Mouse (Mus musculus): ENCODE results near the gene 1700014D04Rik. TPM values are rescaled to one million over a fixed set of nuclear protein-coding genes. Genes with fewer than 3 reads are reported as not detected.
"Not testable (repeated sequence)": the region's sequence is repeated elsewhere in the genome, so short reads cannot be mapped to it uniquely, and the experiment has no call there.

Gene 1700014D04Rik
- total and polyA plus RNA-seq, 3 experiments: not detected

DNA sequence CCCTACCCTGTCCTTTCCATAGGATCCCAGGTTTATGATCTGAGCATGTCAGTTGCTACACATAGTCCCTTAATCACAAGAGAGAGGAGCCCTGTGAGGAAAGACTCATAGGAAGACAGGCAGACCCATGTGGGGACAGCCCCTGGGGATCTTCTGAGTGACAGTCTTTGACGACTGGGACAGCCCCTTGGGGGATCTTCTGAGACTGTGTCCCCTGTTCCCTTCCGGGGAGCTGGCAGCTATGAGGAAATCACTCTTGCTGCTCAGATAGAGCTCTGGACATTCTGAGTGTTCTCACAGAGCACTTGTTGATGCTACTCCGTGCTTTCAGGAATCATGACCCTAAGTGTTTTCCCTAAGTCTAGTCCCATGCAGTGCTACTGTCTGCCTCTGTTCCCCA, 32.8 kb downstream of the 1700014D04Rik start (continued):
- TF ChIP-seq HCFC1 (IDR thresholded peaks at IDR 0.05; ENCODE audit: low read depth, low read length) (no peak), MAX (IDR thresholded peaks at IDR 0.05; ENCODE audit: low read length) (no peak; the same call in 1 of the 2 replicates), TCF12 (IDR thresholded peaks at IDR 0.05; ENCODE audit: low read depth, low read length) (peak; percentile 53; the same call in 1 of the 2 replicates), CHD1 (IDR thresholded peaks at IDR 0.05; ENCODE audit: low read depth, low read length) (no peak), CHD2 (IDR thresholded peaks at IDR 0.05; ENCODE audit: low read length) (no peak), USF2 (conservative IDR thresholded peaks at IDR 0.05; ENCODE audit: low read depth, low read length) (no peak)

DNA sequence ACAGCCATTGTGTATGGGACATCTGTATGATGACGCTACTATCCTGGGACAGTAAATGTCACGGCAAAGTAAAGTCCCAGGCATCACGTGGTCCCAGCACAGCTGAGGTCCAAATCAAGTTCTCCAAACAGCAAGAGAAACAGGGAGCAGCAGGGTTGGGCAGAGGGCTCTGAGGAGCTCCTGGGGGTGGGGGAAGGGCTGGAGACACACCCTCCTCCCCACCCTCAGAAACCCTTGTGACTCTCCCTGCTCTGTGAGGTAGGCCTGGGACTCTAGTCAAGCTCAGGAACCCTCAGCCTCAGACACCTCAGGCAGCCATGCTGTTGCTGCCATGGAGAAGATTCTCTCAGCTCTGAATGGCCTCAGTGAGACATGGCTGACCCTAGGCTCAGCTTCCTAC, 34.6 kb downstream of the 1700014D04Rik start, which contains the start of gene Spata31d1b:
TSS of gene Spata31d1b (plus strand) at position 301 of the 400 bp plus-strand sequence.
- DNase-seq (ENCODE audit: extremely low read depth); dilution Hi-C loops (cut with MboI; ENCODE audit: extremely low pct_ligation_motif_present, extremely low pct_unique_long_range_greater_than_20kb, low sequenced_read_pairs): not testable (repeated sequence)

DNA sequence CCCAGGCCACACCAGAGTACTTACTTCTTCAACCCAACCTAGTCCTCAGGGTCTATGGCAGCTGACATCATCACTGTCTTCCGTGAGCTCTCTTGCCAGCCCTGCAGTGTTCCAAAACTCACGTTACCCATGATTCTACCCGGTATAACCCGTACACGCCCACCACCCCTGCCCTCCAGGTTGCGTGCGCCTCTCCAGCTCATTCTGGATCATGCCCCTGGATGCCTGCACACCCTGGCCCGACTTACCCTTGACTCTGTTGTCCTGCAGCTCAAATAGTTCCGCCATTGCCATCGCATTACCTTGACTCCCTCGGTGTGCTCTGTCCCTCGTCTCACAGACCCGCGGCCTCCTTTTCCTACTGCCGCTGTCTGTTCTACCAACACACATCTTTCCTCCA, 36.3 kb downstream of the 1700014D04Rik start, which contains the start of gene Spata31d1a:
TSS of gene Spata31d1a (minus strand) at position 101 of the 400 bp plus-strand sequence.
- DNase-seq (ENCODE audit: extremely low read depth): no peak
- peaks cover 2% of the 10 kb centered on the region for H3K27me3 ChIP-seq (replicated peaks)
- in situ Hi-C loops (cut with MboI; ENCODE audit: low pct_ligation_motif_present, low pct_unique_long_range_greater_than_20kb, low sequenced_read_pairs) (no loop called here), dilution Hi-C loops (cut with MboI; ENCODE audit: extremely low pct_ligation_motif_present, extremely low pct_unique_long_range_greater_than_20kb, low sequenced_read_pairs) (no loop called here)
- H3K9me3 ChIP-seq (replicated peaks; ENCODE audit: low read length): no peaks in the 10 kb centered on the region
- H3K4me1 ChIP-seq (ENCODE audit: control insufficient read depth in 1 of 2, insufficient read depth in 2 of 2): peaks cover 15 to 23% of the 10 kb centered on the region in 2 experiments
- no peak within 1 kb of the TSS for H3K4me2 ChIP-seq (ENCODE audit: insufficient read depth, low read depth, poor library complexity, severe bottlenecking)
- H3K27ac ChIP-seq (ENCODE audit: insufficient read depth, low read depth): no peak within 1 kb of the TSS
- TF ChIP-seq ETS1 (conservative IDR thresholded peaks at IDR 0.05; ENCODE audit: low read depth, low read length) (no peak), ELF1 (IDR thresholded peaks at IDR 0.05; ENCODE audit: low read depth, low read length) (no peak), TBP (conservative IDR thresholded peaks at IDR 0.05; ENCODE audit: low read depth, low read length) (no peak), CHD2 (IDR thresholded peaks at IDR 0.05; ENCODE audit: low read length) (no peak), RAD21 (IDR thresholded peaks at IDR 0.05; ENCODE audit: low read depth, low read length) (no peak)
- H3K9ac ChIP-seq (ENCODE audit: insufficient read depth, low read depth): no peak within 1 kb of the TSS
- H3K79me2 ChIP-seq (replicated peaks; ENCODE audit: control insufficient read depth, extremely low read depth, insufficient read depth, poor library complexity, severe bottlenecking): no peaks in the 10 kb centered on the region
- no peak within 1 kb of the TSS for H3K4me3 ChIP-seq (replicated peaks in 1 of 3; ENCODE audit: low read depth in 2 of 3, low read length in 2 of 3, poor library complexity in 1 of 3)
- H3K36me3 ChIP-seq (replicated peaks in 1 of 2; ENCODE audit: control insufficient read depth in 1 of 2, insufficient read depth in 1 of 2, low read length in 1 of 2): no peaks in the 10 kb centered on the region

More for the DNA sequence above, 34.6 kb downstream of the 1700014D04Rik start, which contains the start of gene Spata31d1b:
- H3K27ac ChIP-seq (ENCODE audit: insufficient read depth, low read depth); H3K9me3 ChIP-seq (replicated peaks; ENCODE audit: low read length); H3K36me3 ChIP-seq (replicated peaks in 1 of 2; ENCODE audit: control insufficient read depth in 1 of 2, insufficient read depth in 1 of 2, low read length in 1 of 2); H3K4me2 ChIP-seq (ENCODE audit: insufficient read depth, low read depth, poor library complexity, severe bottlenecking); in situ Hi-C loops (cut with MboI; ENCODE audit: low pct_ligation_motif_present, low pct_unique_long_range_greater_than_20kb, low sequenced_read_pairs); H3K4me3 ChIP-seq (replicated peaks in 1 of 3; ENCODE audit: low read depth in 2 of 3, low read length in 2 of 3, poor library complexity in 1 of 3); H3K79me2 ChIP-seq (replicated peaks; ENCODE audit: control insufficient read depth, extremely low read depth, insufficient read depth, poor library complexity, severe bottlenecking); H3K27me3 ChIP-seq (replicated peaks); H3K9ac ChIP-seq (ENCODE audit: insufficient read depth, low read depth): not testable (repeated sequence)
- peaks cover 15 to 25% of the 10 kb centered on the region in 2 experiments for H3K4me1 ChIP-seq (ENCODE audit: control insufficient read depth in 1 of 2, insufficient read depth in 2 of 2)

DNA sequence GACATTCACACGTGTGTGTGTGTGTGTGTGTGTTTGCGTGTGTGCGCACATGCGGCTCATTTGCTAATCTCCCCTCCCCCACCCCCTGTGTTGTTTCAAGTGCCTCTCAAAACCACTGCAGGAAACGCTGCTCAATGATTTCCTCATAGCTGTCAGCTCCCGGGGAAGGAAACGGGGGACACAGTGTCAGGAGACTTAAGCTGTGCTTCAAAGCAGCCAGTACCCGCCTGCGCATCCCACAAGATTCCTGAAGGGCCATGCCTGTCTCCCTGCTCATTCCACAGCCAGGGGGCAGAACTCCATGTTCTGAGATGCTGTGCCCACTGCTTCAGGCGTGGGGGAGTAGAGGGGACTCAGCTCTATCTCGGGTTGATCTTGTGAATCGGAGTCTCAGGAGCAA, 42.0 kb downstream of the 1700014D04Rik start:
- dilution Hi-C loops (cut with MboI; ENCODE audit: extremely low pct_ligation_motif_present, extremely low pct_unique_long_range_greater_than_20kb, low sequenced_read_pairs): no loop called here
- peaks cover 17% of the 10 kb centered on the region for H3K27me3 ChIP-seq (replicated peaks)
- H3K4me3 ChIP-seq (replicated peaks in 1 of 3; ENCODE audit: low read depth in 2 of 3, low read length in 2 of 3, poor library complexity in 1 of 3): no peak overlapping the region
- in situ Hi-C loops (cut with MboI; ENCODE audit: low pct_ligation_motif_present, low pct_unique_long_range_greater_than_20kb, low sequenced_read_pairs): no loop called here
- H3K27ac ChIP-seq (ENCODE audit: insufficient read depth, low read depth): no peak overlapping the region
- H3K9me3 ChIP-seq (replicated peaks; ENCODE audit: low read length): no peaks in the 10 kb centered on the region
- H3K9ac ChIP-seq (ENCODE audit: insufficient read depth, low read depth): no peak overlapping the region
- no peaks in the 10 kb centered on the region for H3K36me3 ChIP-seq (replicated peaks in 1 of 2; ENCODE audit: control insufficient read depth in 1 of 2, insufficient read depth in 1 of 2, low read length in 1 of 2)
- no peaks in the 10 kb centered on the region for H3K79me2 ChIP-seq (replicated peaks; ENCODE audit: control insufficient read depth, extremely low read depth, insufficient read depth, poor library complexity, severe bottlenecking)
- TF ChIP-seq SIN3A (IDR thresholded peaks at IDR 0.05; ENCODE audit: low read length): no peak
- no peak for TF ChIP-seq JUN (IDR thresholded peaks at IDR 0.05; ENCODE audit: insufficient read depth, low read depth, low read length)
- TF ChIP-seq TBP (conservative IDR thresholded peaks at IDR 0.05; ENCODE audit: low read depth, low read length): no peak
- no peak for TF ChIP-seq KAT2A (IDR thresholded peaks at IDR 0.05; ENCODE audit: insufficient replicate concordance, low read length)
- peak; percentile 44; the same call in 1 of the 2 replicates for TF ChIP-seq BHLHE40 (IDR thresholded peaks at IDR 0.05; ENCODE audit: low read depth, low read length)
- TF ChIP-seq PAX5 (IDR thresholded peaks at IDR 0.05; ENCODE audit: low read length): no peak
- TF ChIP-seq CHD2 (IDR thresholded peaks at IDR 0.05; ENCODE audit: low read length): 0 out of 2 replicates have a peak, but pooled peaks have one; percentile 41
- no peak for TF ChIP-seq MAFK (IDR thresholded peaks at IDR 0.05; ENCODE audit: insufficient replicate concordance, low read length)
- no peak for TF ChIP-seq RCOR1 (conservative IDR thresholded peaks at IDR 0.05; ENCODE audit: low read depth, low read length)
- H3K4me1 ChIP-seq (ENCODE audit: control insufficient read depth in 1 of 2, insufficient read depth in 2 of 2): peaks cover 3 to 6% of the 10 kb centered on the region in 2 experiments; a peak in 3 of 4 replicates
- no peak for DNase-seq (ENCODE audit: extremely low read depth)
- H3K4me2 ChIP-seq (ENCODE audit: insufficient read depth, low read depth, poor library complexity, severe bottlenecking): no peak overlapping the region
